Mouse (Mus musculus) G1E (cell line): ENCODE measurements around the gene Ehd1. TPM values are rescaled to one million over a fixed set of nuclear protein-coding genes. Genes with fewer than 3 reads are reported as not detected.

Experiments used
- ATAC-seq: 2 replicates; pipeline ENCODE4 v1.8.0; 2016; ENCODE audit warnings: mild to moderate bottlenecking; ENCODE audit not compliant: insufficient number of reproducible peaks, poor library complexity, low FRiP score, severe bottlenecking; ENCODE audit errors: extremely low read depth
- DNase-seq: peaks from one replicate; pipeline ENCODE4 v3.0.0; 2012; ENCODE audit warnings: low spot score
- H3K27me3 ChIP-seq: 2 replicates; pipeline ENCODE4 v1.6.1; 2012; ENCODE audit warnings: mild to moderate bottlenecking, low read length, inconsistent platforms; ENCODE audit not compliant: insufficient read depth
- H3K36me3 ChIP-seq: replicated peaks from 2 replicates; pipeline ENCODE3; 2012; ENCODE audit warnings: mild to moderate bottlenecking, inconsistent platforms
- H3K4me1 ChIP-seq: 2 replicates; pipeline ENCODE4 v1.6.1; 2012; ENCODE audit warnings: low read depth, low read length, inconsistent platforms, mixed read lengths; ENCODE audit not compliant: insufficient read depth
- H3K4me3 ChIP-seq: 2 replicates; pipeline ENCODE4 v1.5.1; 2012; ENCODE audit warnings: low read depth, mild to moderate bottlenecking, inconsistent platforms, low read length, moderate library complexity, mixed read lengths
- H3K9me3 ChIP-seq: replicated peaks from 2 replicates; pipeline ENCODE4 v1.6.1; 2012; ENCODE audit warnings: inconsistent platforms
- CTCF ChIP-seq: IDR thresholded peaks from 2 replicates; pipeline ENCODE4 v1.5.1; 2012; ENCODE audit warnings: low read depth, low read length, inconsistent platforms, mixed read lengths
- GATA1 ChIP-seq: IDR thresholded peaks from 2 replicates; pipeline ENCODE4 v1.6.1; 2012; ENCODE audit warnings: borderline replicate concordance, low read length, inconsistent platforms, mixed read lengths
- GATA2 ChIP-seq: IDR thresholded peaks from 2 replicates; pipeline ENCODE4 v1.6.1; 2012; ENCODE audit warnings: low read depth, low read length, inconsistent platforms, borderline replicate concordance
- POLR2AphosphoS5 ChIP-seq: IDR thresholded peaks from 2 replicates; pipeline ENCODE4 v1.6.1; 2012; ENCODE audit warnings: low read depth, low read length, inconsistent platforms; ENCODE audit not compliant: insufficient replicate concordance
- TAL1 ChIP-seq: conservative IDR thresholded peaks from 2 replicates; pipeline ENCODE4 v1.6.1; 2012; ENCODE audit warnings: low read depth, low read length, inconsistent platforms, mixed read lengths
- polyA plus RNA-seq: library from polyadenylated mRNA; stranded (reverse); fragments of >175 nt; gene quantifications from 2 replicates; pipeline ENCODE4 v1.2.3, GENCODE M21; 2012
- total RNA-seq, 2 experiments: library from RNA; stranded (forward) in 1 of 2; stranded (reverse) in 1 of 2; fragments of 200-1000 nt in 1 of 2; fragments of >200 nt in 1 of 2; fragmentation: Nextera tagmentation in 1 of 2; gene quantifications; 2 replicates each; pipeline ENCODE4 v1.2.3; 2014 to 2017

Gene Ehd1
- total and polyA plus RNA-seq, 3 experiments, result 18.7 to 132 (median 23.3) TPM

- ATAC-seq, result no peak
These were observed 4.8 kb downstream of the Ehd1 start for GRCm38 (mm10) chr19:6281122-6282020.

GRCm38 (mm10) chr19:6283001-6283400, 6.5 kb downstream of the Ehd1 start:
- peaks cover 94% of the 10 kb centered on the region for H3K36me3 ChIP-seq
- TF ChIP-seq TAL1 (no peak), CTCF (no peak), GATA1 (no peak), POLR2AphosphoS5 (no peak), GATA2 (no peak)
- H3K4me1 ChIP-seq, result peaks cover 99% of the 10 kb centered on the region
- no peaks in the 10 kb centered on the region for H3K27me3 ChIP-seq
- DNase-seq (no peak), ATAC-seq (no peak)
- H3K9me3 ChIP-seq, result no peaks in the 10 kb centered on the region
- H3K4me3 ChIP-seq, result no peak overlapping the region; the same call in 1 of the 2 replicates

More at GRCm38 (mm10) chr19:6281122-6282020, 4.8 kb downstream of the Ehd1 start:
- Histone ChIP-seq H3K9me3 (no peaks in the 10 kb centered on the region), H3K27me3 (no peaks in the 10 kb centered on the region), H3K4me3 (peak overlapping the region; percentile 8; the same call in 1 of the 2 replicates), H3K4me1 (peaks cover 96% of the 10 kb centered on the region), H3K36me3 (peaks cover 78% of the 10 kb centered on the region)
- TF ChIP-seq GATA2, result no peak
- TF ChIP-seq TAL1, result no peak
- no peak for DNase-seq

GRCm38 (mm10) chr19:6284502-6284901, 8.0 kb downstream of the Ehd1 start:
- peaks cover 97% of the 10 kb centered on the region for H3K4me1 ChIP-seq
- H3K4me3 ChIP-seq, result peak overlapping the region; percentile 62; the same call in 1 of the 2 replicates
- H3K27me3 ChIP-seq, result no peaks in the 10 kb centered on the region
- TF ChIP-seq TAL1 (peak; percentile 60), CTCF (no peak)
- peaks cover 94% of the 10 kb centered on the region for H3K36me3 ChIP-seq
- no peaks in the 10 kb centered on the region for H3K9me3 ChIP-seq
- DNase-seq (peak; percentile 80), ATAC-seq (peak; percentile 76)

- peaks cover 97% of the 10 kb centered on the region for H3K4me1 ChIP-seq
- peaks cover 94% of the 10 kb centered on the region for H3K36me3 ChIP-seq
- H3K27me3 ChIP-seq, result no peaks in the 10 kb centered on the region
- ATAC-seq, result no peak
- no peak for TF ChIP-seq GATA1
- TF ChIP-seq POLR2AphosphoS5, result no peak
- TF ChIP-seq GATA2, result no peak
- TF ChIP-seq TAL1, result no peak
- no peak for TF ChIP-seq CTCF
- DNase-seq, result no peak
- peak overlapping the region; percentile 62; the same call in 1 of the 2 replicates for H3K4me3 ChIP-seq
- H3K9me3 ChIP-seq, result no peaks in the 10 kb centered on the region
These were observed 8.7 kb downstream of the Ehd1 start for GRCm38 (mm10) chr19:6285226-6285625.

- Histone ChIP-seq H3K36me3 (peaks cover 90% of the 10 kb centered on the region), H3K27me3 (no peaks in the 10 kb centered on the region), H3K9me3 (no peaks in the 10 kb centered on the region), H3K4me3 (peak overlapping the region; percentile 51; the same call in 1 of the 2 replicates), H3K4me1 (peaks cover 96% of the 10 kb centered on the region)
- DNase-seq, result no peak
- TF ChIP-seq GATA1, result no peak
- no peak for TF ChIP-seq CTCF
- peak; percentile 49 for TF ChIP-seq TAL1
- TF ChIP-seq POLR2AphosphoS5, result no peak
- no peak for ATAC-seq
These were observed 9.3 kb downstream of the Ehd1 start for GRCm38 (mm10) chr19:6285632-6286433.
